Mouse (Mus musculus): ENCODE data around the gene Twf2. TPM values are rescaled to one million over a fixed set of nuclear protein-coding genes. Genes with fewer than 3 reads are reported as not detected.
A peak's percentile ranks its signal among the peaks of the same experiment; 100 is the strongest.

The Twf2 gene
- total and polyA plus RNA-seq, 3 experiments, result 120 to 186 (median 131) TPM

DNA sequence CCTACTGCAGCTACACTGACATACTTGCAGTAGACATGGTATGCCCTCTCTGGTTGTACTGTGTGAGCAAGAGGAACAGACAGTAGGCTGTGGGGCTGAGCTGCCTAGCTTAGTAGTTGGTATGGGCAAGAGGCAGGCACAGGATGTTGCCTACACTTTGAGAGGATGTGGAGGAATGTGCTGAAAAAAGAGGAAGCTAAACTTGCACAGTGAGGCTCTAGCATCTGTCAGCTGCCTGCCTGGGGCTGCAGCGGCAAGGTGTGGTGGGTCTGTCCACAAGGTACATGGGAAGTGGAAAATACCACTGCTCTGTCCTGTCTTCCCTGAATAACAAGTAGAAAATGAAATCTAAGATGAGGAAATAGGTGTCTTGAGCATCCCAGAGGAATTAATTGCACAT, 9.9 kb upstream of the Twf2 start:
- TF ChIP-seq MEF2A (IDR thresholded peaks at IDR 0.05; ENCODE audit: borderline replicate concordance, low read depth, low read length) (no peak; the same call in 1 of the 2 replicates), USF1 (IDR thresholded peaks at IDR 0.05; ENCODE audit: low read depth, low read length) (no peak), MXI1 (IDR thresholded peaks at IDR 0.05; ENCODE audit: low read depth, low read length) (no peak; the same call in 1 of the 2 replicates), GABPA (IDR thresholded peaks at IDR 0.05; ENCODE audit: insufficient replicate concordance, low read depth, low read length) (no peak), POLR2A (IDR thresholded peaks at IDR 0.05; ENCODE audit: low read depth, low read length) (0 out of 2 replicates have a peak, but pooled peaks have one; percentile 12), EP300 (IDR thresholded peaks at IDR 0.05; ENCODE audit: low read length) (peak; percentile 79), MAX (IDR thresholded peaks at IDR 0.05; ENCODE audit: low read length) (peak; percentile 39; the same call in 1 of the 2 replicates), ELF1 (IDR thresholded peaks at IDR 0.05; ENCODE audit: low read depth, low read length) (peak; percentile 16; the same call in 1 of the 2 replicates), ZMIZ1 (IDR thresholded peaks at IDR 0.05; ENCODE audit: low read depth, low read length) (no peak), ZNF384 (IDR thresholded peaks at IDR 0.05; ENCODE audit: low read depth, low read length) (no peak), JUN (IDR thresholded peaks at IDR 0.05; ENCODE audit: insufficient read depth, low read depth, low read length) (no peak), RCOR1 (conservative IDR thresholded peaks at IDR 0.05; ENCODE audit: low read depth, low read length) (no peak), SMC3 (IDR thresholded peaks at IDR 0.05; ENCODE audit: low read depth, low read length) (peak; percentile 19; the same call in 1 of the 2 replicates), TCF12 (IDR thresholded peaks at IDR 0.05; ENCODE audit: low read depth, low read length) (peak; percentile 20; the same call in 1 of the 2 replicates), CHD1 (IDR thresholded peaks at IDR 0.05; ENCODE audit: low read depth, low read length) (no peak), POLR2AphosphoS2 (IDR thresholded peaks at IDR 0.05; ENCODE audit: low read depth, low read length) (no peak), MAZ (IDR thresholded peaks at IDR 0.05; ENCODE audit: low read depth, low read length) (no peak), RAD21 (IDR thresholded peaks at IDR 0.05; ENCODE audit: low read depth, low read length) (no peak; the same call in 1 of the 2 replicates), MYC (IDR thresholded peaks at IDR 0.05; ENCODE audit: low read depth, low read length) (no peak), TBP (conservative IDR thresholded peaks at IDR 0.05; ENCODE audit: low read depth, low read length) (peak; percentile 52; the same call in 1 of the 2 replicates), CHD2 (IDR thresholded peaks at IDR 0.05; ENCODE audit: low read length) (peak; percentile 29; the same call in 1 of the 2 replicates), SIN3A (IDR thresholded peaks at IDR 0.05; ENCODE audit: low read length) (peak; percentile 59; the same call in 1 of the 2 replicates), ETS1 (conservative IDR thresholded peaks at IDR 0.05; ENCODE audit: low read depth, low read length) (peak; percentile 23; the same call in 1 of the 2 replicates), USF2 (conservative IDR thresholded peaks at IDR 0.05; ENCODE audit: low read depth, low read length) (no peak), ZC3H11A (IDR thresholded peaks at IDR 0.05; ENCODE audit: low read depth, low read length) (no peak), HCFC1 (IDR thresholded peaks at IDR 0.05; ENCODE audit: low read depth, low read length) (no peak), MAFK (IDR thresholded peaks at IDR 0.05; ENCODE audit: insufficient replicate concordance, low read length) (no peak), CTCF (conservative IDR thresholded peaks at IDR 0.05 in 1 of 2, IDR thresholded peaks at IDR 0.05 in 1 of 2; ENCODE audit: low read depth in 2 of 2, low read length in 2 of 2) (no peak), JUND (conservative IDR thresholded peaks at IDR 0.05; ENCODE audit: low read depth, low read length) (no peak), BHLHE40 (IDR thresholded peaks at IDR 0.05; ENCODE audit: low read depth, low read length) (0 out of 2 replicates have a peak, but pooled peaks have one; percentile 16), IRF4 (IDR thresholded peaks at IDR 0.05; ENCODE audit: low read depth, low read length) (peak; percentile 34; the same call in 1 of the 2 replicates), PAX5 (IDR thresholded peaks at IDR 0.05; ENCODE audit: low read length) (no peak)
- in situ Hi-C loops (cut with MboI; ENCODE audit: low pct_ligation_motif_present, low pct_unique_long_range_greater_than_20kb, low sequenced_read_pairs), result no loop called here
- Histone ChIP-seq H3K9ac (ENCODE audit: insufficient read depth, low read depth) (no peak overlapping the region), H3K4me3 (replicated peaks in 1 of 3; ENCODE audit: low read depth in 2 of 3, low read length in 2 of 3, poor library complexity in 1 of 3) (no peak overlapping the region), H3K9me3 (replicated peaks; ENCODE audit: low read length) (no peaks in the 10 kb centered on the region), H3K27me3 (replicated peaks) (no peaks in the 10 kb centered on the region), H3K4me1 (ENCODE audit: control insufficient read depth in 1 of 2, insufficient read depth in 2 of 2) (peaks cover 18 to 59% of the 10 kb centered on the region in 2 experiments), H3K4me2 (ENCODE audit: insufficient read depth, low read depth, poor library complexity, severe bottlenecking) (no peak overlapping the region), H3K36me3 (replicated peaks in 1 of 2; ENCODE audit: control insufficient read depth in 1 of 2, insufficient read depth in 1 of 2, low read length in 1 of 2) (peaks cover 70 to 85% of the 10 kb centered on the region in 2 experiments), H3K79me2 (replicated peaks; ENCODE audit: control insufficient read depth, extremely low read depth, insufficient read depth, poor library complexity, severe bottlenecking) (peaks cover 5% of the 10 kb centered on the region; the same call in 1 of the 2 replicates), H3K27ac (ENCODE audit: insufficient read depth, low read depth) (peak overlapping the region; percentile 69)
- dilution Hi-C loops (cut with MboI; ENCODE audit: extremely low pct_ligation_motif_present, extremely low pct_unique_long_range_greater_than_20kb, low sequenced_read_pairs), result no loop called here
- DNase-seq (ENCODE audit: extremely low read depth), result peak; percentile 80

Data from CH12.LX (cell line).